Mouse (Mus musculus) v-Abl transformed pro-B cells (cell line): ENCODE measurements at regions not wholly inside any gene's neighbourhood (a gene's known extent, or its start where the extent isn't known, plus 50 kb on each side); places are given as distances from the start of the nearest gene placed in this dataset.

ENCODE experiments used
- in situ Hi-C, 2 experiments: fragments of 400-800 bp; cut with MboI; formaldehyde crosslinking; loops; one replicate each; pipeline ENCODE4 v1.15.1; 2025; ENCODE audit not compliant: unreplicated experiment in 2 of 2

DNA sequence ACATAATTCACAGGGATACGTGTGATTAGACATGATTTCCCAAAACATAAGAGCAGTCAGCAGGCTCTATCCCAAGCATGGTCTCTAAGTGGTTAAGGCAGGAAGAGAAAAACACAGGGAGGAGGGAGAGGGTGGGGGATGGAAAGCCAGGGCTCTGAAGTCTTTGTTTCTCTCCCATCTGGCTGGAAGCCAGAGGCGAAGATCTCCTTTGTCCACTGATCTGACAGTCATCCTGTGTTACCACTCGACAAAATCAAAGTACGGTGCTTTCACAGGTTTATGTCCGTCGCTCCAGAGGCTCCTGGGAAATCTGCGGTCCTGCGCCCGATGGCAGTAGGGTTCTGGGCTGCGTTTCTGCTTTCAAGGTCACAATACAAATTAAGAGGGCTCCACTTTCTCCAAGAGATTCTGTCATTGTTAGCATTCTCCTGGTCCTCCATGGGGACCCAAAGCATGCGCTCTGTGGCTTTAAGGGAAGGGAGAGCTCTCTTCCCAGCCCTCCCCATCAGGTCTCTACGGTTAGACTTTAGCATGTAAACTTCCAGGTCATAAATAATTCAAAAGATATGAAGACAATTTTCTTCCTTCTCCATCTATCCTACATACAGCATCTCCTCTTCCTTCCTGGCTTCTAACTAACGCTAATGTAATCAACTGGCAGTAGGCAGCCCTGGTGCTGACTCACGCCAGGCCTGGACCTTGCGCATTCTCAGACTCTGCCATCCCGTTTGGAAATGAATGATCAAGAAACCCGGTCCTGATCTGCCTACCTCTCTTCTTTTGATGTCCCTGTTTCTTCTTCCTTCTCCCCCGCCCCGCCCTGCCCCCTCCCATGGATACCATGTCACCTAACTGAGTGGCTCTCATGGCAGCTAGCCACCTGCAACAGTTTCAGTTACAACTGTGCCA, 102.0 kb upstream of the Klf7 start:
- in situ Hi-C loops: no loop called here

DNA sequence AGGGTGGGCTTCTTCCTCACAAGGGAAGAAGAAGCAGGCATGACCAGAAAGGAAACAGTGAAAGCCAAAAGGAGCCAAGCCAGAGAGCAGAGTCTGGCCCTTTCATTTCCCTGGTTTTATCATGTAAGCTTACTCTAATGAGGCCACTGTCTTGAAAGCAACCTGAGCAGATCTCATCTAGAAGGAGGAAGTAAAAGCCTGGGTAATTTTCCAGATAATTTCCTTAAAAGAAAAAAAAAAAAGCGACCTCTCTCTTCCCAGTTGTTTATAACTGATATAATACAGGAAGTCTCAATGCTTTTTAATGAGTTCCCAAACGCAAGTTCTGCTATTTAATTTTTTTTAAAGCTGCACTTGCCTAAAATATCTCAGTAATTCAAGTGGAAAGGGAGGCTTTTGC, 100.4 kb upstream of the Klf7 start:
- in situ Hi-C loops: no loop called here

DNA sequence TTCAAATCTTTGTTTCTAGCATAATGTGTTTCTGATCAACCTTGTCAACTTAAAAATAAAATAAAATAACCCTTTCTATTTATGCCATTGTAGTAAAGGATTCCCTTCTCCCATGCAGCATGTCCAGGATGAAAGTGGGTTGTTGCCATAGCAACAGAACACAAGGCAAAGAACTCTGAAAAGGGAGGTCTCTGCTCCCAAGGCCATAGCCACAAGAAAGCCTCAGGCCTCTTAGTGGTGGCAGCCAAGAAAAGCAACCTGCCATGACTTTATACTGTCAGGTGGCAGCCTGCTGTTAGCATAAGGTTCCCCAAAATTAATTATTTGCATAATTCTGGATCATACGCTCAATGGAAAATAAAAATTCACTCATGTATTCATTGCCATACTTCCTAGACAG, 98.4 kb upstream of the Klf7 start:
- in situ Hi-C loops: no loop called here

DNA sequence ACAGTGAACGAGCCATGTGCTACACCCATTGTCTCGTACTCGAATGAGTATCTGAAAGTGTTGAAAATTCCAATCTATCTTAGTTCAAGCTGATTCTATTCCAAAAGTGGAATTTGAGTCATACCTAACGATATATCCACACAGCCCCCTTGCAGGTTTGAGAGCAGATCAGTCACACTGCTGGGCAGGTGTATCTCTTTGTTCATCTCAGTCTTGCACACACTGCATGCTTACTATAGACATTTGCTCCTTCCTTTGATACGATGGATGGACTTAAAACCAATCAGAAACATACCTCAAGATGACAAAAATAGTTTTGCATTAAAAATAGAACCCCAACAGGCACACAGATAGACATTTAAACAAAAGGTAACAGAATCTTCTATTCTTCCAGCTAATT, 98.0 kb upstream of the Klf7 start:
- in situ Hi-C loops: no loop called here

DNA sequence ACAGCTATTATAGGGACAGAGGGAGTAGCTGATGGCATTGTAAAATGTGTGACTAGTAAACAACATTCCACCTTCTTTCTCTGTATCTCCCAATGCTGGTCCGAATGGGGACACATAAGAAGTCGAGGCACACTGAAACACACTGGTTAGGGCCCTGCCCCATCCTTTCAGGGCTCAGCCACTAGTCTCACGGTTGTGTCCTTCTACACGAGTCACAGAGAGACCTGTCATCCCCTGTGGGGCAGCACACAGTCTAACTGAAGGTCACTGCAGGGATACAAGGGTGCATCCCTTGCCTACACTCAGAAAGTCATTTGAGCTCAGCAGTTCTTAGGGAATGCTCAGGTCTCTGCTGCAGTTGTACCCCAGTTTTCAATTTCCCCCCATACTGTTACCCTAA, 93.6 kb upstream of the Klf7 start:
- in situ Hi-C loops: no loop called here

DNA sequence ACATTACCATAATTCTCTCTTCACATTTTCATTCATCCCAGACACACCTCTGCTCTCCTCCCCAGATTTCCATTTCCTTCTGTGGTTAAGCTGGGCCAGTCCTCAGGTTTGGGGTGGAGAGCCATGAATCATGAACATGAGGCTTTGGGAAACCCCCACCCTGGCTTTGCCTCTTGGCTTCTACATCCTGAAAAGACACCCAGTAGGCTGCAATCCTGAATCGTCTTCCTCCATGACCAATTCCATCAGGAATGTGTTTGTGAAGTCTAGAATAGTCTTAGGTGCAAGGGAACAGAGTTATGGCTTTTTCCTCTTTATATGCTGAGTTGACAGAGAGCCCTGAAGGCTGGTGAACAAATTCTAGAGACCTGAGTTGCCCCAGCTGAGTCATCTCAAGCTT, 87.0 kb upstream of the Klf7 start:
- in situ Hi-C loops: no loop called here

DNA sequence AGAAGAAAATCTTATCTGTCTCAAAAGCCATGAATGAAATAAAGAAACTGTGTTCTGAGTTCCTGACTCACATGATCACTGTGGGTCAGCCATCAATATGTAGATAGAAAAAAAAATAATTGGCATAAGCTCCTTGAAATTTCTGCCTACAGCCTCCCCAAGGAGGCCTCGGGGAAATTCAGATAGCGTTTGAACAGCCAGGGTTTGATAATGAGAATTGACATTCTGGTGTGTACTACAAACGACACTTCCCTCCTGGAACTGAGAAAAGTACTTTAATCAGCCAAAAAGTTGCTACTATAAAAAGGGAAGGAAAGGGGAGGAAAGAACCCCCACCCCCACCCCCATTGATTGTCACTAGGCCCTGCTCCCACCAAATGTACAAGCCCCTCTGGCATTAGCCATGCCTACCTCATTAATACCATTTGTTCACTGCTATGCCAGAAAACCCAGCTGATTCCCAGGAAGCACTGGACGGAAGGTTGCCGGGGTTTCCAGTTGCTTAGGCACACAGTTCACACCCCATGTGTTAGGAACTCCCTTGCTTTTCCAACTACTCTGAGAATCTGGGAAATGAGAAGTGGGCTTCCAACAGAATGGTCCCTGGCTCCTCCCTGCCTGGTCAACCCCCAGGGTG, 78.4 kb upstream of the Klf7 start:
- in situ Hi-C loops: no loop called here

DNA sequence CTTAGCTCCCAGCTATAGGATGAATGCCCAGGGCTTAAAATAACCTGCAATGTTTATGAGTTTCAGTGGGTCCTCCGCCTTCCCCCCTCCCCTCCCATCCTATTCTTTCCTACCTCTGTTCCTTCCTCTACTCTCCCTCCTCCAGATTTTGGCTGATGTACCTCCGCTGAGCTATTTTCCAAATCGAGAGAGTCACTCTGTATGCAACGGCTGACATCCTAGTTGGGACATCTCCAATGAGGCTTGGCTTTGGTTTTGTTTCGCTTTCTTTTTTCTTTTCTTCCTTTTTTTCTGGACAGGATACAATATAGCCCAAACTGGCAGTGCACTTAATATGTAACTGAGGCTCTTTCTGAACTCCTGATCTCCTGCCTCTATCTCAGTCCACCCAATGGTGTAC, 76.7 kb upstream of the Klf7 start:
- in situ Hi-C loops: no loop called here

DNA sequence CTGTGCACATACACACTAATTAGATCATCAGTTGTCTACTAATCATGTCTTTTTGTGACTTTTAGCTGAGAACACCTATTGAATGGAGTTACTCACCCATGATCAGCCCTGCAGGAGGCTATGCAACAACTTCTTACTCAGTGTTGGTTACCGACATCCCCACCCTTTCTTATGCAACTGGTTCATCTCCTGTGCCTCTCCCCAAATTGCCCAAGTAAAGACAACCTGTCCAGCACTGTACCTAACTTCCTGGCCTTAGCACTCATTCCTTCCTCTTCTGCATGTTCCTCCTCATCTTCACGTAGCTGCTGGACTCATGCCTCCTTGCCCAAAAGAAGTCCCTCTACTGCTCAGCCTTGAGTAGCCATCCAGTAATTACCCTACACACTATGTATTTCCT, 76.2 kb upstream of the Klf7 start:
- in situ Hi-C loops: no loop called here

DNA sequence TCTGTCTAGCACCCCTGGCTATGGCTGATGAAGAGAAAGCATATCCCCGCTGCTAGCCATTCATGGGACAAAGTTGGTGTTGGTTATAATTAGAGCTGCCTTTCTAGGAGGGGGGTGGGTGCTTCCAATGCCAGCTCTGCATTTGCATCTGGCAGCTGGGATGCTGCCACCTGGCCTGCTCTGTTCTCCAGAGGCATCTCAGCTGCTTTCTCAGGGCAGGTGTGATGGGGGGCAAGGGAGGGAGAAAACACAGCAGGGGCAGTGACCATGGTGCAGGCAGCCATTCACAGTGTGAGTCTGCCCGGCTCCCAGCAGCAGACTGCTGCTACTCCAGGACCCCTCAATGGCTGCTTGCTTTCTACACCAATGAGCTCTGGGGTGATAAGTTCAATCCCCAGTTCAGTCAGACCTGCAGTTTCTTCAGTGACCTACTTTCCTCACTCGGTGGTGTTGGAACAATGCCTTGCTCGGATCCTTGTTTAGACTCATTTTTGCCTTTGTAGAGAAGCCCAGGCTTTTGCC, 73.9 kb upstream of the Klf7 start:
- in situ Hi-C loops: no loop called here

DNA sequence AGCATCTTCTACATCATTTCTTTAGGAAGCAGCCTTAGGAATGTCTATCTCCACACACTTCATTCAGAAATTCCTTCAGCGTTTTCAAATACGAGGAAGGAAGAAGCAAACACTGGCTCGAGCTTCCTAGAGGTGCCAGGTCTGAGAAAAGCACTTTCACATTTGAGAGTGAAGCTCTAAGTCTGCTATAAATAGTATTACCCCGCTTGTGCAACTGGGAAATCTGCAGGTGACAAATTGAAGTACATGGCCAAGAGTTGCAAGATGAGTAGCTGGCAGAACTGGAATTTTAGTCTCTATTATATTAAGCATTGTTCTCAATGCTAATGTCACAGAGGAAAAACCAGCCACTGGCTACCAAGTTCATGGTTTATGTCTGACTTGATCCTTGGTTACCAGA, 73.2 kb upstream of the Klf7 start:
- in situ Hi-C loops: no loop called here

DNA sequence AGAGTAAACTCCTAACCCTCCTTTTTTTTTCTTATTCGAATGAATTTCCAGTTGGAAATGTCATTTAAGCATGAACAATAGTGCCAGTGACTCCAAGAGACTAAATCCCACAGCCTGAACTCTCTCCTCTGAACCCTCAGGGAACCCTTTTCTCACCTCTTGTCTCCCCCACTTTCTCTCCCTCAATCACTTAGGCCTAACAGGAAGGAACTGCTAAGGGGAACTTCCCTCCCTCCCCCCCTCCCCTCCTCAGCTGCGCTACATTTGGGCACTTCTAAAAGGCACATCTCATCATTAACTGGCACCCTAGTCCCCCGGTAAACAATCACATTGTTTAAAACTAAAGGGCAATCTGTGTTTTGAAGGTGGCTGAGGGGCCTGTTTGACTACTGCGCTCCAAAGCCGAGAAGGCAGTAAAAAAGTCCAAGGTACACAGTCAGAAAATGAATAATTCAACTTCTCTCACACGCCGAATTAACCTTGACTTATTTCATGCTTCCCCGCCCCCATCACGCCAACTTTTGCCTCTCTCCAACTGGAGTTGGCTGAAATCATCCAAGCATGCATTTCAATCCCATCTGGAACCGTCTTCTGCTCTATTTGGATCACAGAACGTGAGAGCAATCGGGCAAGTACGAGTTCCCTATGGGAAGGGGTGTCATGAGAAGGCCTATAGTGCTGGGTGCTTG, 71.2 kb upstream of the Klf7 start:
- in situ Hi-C loops: no loop called here

DNA sequence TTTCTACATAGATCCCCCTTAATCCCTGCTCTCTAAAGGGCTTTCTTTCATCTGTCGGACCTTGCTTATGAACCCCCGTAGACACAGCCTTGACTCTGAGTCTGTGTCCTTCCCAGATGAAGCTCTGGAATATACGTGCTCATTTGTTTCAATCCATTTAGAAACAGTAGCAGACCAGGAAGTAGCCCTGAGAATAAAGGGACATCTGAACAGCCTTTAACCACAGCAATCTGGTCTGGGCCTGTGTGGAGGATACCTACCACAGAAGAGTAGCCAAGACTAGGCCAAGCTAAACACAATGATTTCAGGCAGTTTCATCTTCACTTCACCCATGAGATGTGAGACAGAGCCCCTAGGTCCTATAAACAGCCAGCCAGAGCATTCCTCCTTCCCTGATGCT, 70.7 kb upstream of the Klf7 start:
- in situ Hi-C loops: no loop called here

DNA sequence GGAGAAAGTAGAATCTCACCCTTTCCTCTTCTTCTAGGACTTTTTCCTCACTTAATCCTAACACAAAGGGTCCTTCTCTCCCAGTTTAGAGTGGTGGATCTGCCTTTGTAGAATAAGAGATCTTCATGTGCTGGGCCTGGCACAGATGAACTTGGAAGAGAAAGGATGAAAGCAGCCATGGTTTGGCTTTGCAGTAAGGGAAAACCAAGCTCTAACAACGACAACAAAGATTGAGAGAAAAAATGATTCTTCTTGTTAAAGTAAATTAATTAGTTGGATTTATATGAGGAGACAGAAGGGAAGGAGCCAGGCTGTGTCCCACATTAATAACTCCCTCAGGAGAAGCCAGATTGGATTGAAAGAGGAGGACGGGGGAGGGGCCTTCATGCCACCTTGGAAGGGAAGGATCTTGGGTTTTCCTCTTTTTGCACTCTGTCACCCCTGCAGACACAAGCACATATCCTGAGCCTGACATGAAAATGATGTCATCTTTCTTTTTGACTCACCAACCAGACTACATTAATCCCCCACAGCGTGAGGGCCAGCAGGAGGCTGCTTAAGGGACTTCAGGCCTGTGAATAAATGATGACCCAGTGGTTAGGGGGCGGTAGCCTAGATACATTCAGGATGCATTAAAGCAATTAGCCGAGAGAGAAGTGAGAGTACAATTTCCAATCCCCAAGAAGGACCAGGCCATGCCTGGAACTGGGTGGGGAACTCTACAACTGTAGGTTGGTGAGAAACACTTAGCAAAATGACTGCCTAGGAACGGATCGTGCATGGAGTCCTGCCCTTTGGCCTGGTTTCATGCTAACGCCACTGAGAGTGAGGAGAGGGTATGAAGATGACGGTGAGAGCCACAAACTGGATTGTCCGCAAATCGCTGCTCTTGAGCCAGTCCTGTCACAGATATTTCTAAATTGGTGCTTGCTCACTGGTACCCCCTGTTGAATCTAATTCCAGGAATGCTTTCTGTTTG, 69.4 kb upstream of the Klf7 start:
- in situ Hi-C loops: no loop called here

DNA sequence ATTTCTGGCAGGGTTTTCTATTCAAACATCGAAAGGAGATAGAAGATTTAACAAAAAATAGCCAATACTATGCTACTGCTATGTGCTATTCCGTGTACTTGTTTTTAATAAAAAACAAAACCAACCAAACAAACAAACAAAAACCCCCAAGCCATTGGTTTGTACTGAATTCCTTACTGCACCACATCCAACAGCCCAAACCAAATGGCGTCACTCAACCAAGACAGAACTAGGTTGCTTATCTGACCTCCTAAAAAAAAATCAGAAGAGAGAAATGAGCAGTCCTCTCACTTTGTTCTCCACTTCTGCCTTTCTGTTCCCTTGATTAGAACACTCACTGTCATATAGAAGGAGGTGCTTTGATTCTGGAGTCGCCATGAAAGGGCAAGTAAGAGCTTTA, 68.6 kb upstream of the Klf7 start:
- in situ Hi-C loops: no loop called here

DNA sequence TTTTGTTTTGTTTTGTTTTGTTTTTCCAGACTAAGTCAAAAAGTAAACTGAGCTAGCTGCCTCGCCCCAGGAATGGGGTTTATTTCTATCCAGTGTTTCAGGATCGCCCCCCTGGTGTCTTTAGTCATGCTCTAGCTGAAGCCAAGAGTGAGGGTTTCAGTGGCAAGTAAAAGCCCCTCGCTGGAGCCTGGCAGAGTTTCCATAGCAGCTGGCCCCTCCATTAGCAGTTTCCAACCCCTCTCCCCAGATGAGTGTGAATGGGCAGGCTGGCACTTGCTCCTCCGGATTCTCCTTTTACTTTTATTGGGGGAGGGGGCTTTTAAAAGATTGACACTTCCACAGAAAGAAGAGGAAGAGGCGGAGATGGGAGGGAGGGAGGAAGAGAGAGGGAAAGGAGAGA, 68.0 kb upstream of the Klf7 start:
- in situ Hi-C loops: no loop called here

DNA sequence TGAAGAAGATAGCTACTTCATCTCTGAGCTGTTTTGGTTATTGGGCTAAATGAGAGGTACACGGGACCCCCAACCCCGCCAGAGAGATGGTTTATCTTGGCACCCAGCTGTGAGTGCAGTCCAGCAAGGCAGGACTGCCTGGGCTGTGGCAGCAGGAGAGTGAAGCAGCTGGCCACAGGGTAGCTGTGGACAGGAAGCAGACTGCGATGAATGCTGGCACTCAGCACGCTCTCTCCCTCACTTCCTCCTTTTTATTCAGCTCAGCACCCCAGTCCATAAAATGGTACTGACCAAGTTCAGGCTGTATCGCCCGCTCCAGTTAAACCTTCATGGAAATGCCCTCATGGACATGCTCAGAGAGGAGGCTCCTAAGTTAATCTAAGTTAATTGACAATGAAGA, 67.4 kb upstream of the Klf7 start:
- in situ Hi-C loops: no loop called here

DNA sequence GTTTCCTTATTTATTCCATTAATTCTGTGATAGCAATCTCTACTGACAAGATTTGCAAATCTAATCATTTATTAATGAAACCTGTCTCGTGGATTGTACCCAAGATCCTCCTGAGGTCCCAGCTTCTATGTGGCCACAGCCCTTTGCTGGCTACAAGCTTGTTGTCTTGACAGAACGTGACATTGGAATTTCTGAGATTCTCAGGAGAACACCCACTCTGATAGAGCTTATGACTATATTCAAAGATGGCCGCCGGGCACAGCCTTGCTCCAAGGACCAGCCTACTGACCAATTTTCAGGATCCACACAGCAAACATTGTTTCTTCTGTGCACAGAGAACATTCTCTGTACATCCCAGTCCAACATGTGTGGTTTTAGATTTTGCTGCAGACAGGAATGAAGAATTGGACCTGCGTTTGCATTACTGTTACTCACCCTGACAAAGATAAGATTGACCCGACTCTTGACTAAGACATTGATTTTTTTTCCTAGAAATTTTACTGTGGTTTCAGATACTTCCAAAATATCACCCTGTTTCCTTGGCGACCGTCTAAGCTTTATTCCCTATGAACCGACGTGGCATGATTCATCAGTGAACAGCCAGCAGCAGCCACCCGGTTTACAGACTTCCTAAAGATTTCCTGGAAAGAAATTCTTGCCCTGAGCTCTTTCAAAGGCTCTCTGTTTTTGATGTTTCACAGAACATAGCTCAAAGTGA, 65.9 kb upstream of the Klf7 start:
- in situ Hi-C loops: no loop called here

DNA sequence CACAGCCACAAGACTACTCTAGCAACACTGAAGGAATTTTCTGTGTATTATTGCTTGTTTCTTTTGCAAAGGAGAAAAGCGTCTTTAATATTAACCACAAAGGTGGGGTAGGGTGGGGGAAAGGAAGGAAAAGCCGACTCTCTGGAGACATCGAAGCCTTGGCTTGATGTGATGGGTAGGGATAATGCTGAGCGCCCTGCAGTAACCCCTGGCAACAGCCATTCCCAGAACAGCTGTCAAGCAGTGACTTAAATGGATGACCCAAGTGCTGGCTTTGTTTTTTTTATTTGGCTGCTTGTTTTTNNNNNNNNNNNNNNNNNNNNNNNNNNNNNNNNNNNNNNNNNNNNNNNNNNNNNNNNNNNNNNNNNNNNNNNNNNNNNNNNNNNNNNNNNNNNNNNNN, 51.6 kb upstream of the Klf7 start:
- in situ Hi-C loops: no loop called here

DNA sequence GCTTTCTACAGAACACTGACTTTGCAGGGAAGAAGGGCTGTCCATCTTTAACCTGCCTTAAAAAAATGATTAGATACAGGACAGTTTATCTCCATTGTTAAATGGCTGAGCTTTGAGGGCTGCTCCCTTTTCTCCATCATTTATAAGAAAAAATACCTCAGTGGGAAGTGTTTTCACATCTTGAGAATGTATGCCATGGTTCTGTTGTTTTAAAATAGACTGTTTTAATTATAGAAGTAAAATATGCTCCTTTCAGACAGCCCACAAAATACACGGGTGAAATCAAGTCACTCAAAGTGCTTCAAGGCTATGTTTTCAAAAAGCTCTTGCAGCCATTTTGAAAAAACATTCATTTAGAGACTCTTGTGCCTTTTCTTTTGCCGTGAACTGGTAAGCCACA, 50.0 kb upstream of the Klf7 start:
- in situ Hi-C loops: no loop called here
